Mouse (Mus musculus) brain, adult 2 months (tissue): Measurements from ENCODE around the gene Vps13d.

Experiments used
- DNase-seq: peaks from one replicate; pipeline ENCODE4 v3.0.0; 2011; ENCODE audit warnings: low read depth, low spot score

Vps13d gene

GRCm38 (mm10) chr4:144942433-144942832 is 252.4 kb downstream of the Vps13d start:
- DNase-seq, result no peak

DNA sequence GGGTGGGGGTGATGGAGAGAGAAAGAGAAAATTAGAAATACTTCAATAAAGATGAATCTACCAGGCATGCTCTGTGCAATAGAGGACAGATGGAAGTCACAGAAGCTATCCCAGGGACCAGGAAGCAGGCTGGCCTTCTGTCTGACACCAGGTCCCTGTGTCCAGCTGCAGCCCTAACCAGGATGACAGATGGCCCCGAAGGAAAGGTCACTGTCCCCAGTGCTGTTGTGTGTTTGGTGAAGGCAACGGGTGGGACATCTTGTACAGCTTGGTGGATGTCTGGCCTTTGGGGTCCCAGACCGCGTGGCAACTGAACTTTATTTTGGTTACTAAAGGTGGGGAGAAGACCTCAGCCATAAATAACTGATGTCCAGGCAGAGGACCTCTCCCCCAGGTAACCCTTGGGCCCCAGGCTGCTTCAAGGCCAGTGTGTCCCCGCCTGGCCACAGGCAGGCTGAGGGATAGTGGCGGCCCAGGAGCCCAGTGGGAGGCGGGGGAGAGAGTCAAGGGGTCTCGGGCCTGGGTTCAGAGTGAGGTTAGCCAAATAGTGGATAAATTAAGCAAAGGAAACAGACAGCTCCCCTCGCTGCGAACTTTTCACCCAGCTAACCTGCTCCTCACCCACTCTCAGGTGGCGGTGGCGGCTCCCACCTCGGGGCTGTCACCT is 253.9 kb downstream of the Vps13d start:
- DNase-seq, result no peak

GRCm38 (mm10) chr4:144939847-144940411 is 254.9 kb downstream of the Vps13d start:
- DNase-seq, result no peak

- DNase-seq, result no peak
Observed at GRCm38 (mm10) chr4:144936563-144937154, 258.1 kb downstream of the Vps13d start.

- DNase-seq, result peak; percentile 6
Observed at GRCm38 (mm10) chr4:144934501-144934900, 260.3 kb downstream of the Vps13d start.

GRCm38 (mm10) chr4:144931167-144931566 is 263.6 kb downstream of the Vps13d start:
- no peak for DNase-seq

DNA sequence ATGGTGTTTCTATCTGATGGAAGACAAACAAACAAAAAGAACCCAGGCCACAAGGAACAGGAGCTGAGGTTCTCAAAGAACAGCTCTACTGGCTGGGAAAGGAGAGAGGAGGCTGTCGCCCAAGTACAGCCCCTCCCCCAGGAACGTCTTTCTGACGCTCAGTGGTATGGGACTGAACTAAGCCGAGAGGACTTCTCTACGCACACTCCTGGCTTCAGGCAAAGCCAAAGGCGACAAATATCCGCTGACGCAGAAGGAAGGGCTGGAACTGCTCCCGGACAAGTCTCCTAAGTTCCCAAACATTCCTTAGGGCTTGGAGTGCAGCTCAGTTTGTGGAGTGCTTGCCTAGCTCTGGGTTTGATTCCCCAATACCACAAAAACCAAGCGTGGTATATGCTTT is 264.4 kb downstream of the Vps13d start:
- peak; percentile 38 for DNase-seq

DNA sequence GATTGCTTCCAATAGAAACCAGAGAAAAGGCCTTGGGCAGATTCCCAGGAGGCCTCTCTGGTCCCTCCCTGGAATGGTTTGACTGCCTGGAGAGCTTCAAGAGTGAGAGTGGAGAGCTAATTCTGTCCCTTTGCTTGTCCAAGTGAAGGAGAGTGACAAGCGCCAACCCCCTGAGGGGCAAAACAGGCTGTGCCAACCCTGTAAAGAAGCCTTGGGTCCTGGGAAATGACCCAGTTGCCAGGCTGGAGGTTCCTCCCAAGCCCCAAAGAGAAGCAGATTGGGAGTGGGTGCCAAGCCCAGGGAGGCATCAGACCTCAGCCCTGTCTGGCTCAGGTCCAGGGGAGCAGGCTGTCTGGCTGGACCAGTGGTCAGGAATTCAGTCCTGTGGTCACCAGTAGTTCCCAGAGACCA is 265.0 kb downstream of the Vps13d start:
- DNase-seq, result peak; percentile 69

DNA sequence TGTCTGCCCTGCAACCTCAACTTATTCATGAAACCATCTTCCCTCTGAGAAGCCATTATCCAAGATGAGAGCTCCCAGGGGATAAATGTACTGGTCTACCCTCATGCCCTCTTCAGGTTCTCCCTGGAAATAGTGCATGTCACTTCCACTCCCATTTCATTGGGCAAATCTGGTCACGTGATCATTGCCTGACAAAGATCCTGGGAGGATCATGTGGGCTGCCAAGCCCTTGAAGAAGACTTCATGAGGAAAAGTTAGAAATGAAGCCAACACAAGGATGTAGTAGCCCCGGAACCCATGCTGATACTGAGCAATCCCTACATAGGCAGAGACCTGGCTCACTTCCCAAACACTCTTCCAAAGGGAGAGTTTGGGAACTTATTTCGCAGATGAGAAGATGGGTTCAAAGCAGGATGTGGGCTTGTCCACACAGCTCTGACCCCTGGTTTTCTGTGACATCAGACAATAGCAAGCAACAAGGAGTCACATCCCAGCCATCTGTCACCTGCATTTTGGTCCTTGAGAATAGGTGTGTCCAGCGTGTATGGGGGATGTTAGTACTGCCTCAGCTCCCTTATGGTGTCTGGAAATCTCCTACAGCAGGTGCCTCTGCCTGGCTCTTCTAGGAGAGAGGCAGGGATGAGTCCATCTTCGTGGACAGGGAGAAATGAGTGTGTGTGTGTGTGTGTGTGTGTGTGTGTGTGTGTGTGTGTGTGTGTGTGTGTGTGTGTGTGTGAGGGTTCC is 265.9 kb downstream of the Vps13d start:
- no peak for DNase-seq
